In the genomic region with DNA sequence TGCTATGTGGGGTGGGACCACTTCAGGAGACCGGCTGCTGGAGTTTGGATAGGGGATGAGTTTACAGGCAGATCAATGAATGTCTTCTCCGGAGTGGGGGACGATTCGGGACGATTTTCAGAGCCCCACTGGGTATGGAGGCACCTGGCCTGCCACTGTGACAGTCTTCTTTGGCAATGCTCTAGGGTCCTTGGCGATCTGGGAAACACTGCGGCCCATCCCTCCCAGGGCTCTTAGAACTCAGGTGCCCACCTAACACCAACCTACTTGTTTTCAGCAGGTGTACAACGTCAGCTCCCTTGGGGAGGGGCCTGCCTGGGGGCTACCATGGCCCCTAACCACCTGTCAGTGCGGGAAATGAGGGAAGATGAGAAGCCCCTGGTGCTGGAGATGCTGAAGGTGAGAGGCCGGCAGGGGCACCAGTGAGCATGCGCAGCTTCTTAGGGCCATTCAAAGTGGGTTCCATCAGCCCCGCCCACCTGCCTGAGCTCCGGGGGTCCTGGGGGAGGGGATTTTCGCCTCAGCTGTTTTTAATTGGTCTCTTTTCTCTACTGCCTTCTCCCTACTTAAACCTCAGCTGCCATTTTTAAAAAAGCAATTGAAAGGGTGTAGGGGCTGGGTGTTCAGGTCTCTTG, we compare ENCODE assay signal across 8 mouse cellular contexts. TPM values are rescaled to one million over a fixed set of nuclear protein-coding genes. Genes with fewer than 3 reads are reported as not detected.
A peak's percentile ranks its signal among the peaks of the same experiment; 100 is the strongest.
DNase-seq lines count a peak whose midpoint lies in the region; ATAC-seq and TF ChIP-seq lines count a peak whose summit lies in the region.

No protein-coding gene starts in this region.

- H3K27ac ChIP-seq in ES-Bruce4 (ENCODE audit: insufficient read depth, low read length): no peak overlapping the region
- peak overlapping the region; percentile 92 for H3K27ac ChIP-seq in forebrain, embryonic 10.5 days
- peak overlapping the region; percentile 96 for H3K27ac ChIP-seq in hindbrain, postnatal 0 days
- no peak overlapping the region for H3K27ac ChIP-seq in thymus, adult 2 months (ENCODE audit: control insufficient read depth, insufficient read depth, low read length)

- WGBS in forebrain, embryonic 10.5 days: 2% methylated on average over 14 of the region's 14 CpGs
- WGBS in hindbrain, postnatal 0 days: 1% methylated on average over 14 of the region's 14 CpGs
- WGBS in thymus, adult 2 months: 8% methylated on average over 14 of the region's 14 CpGs

- H3K9ac ChIP-seq in ES-Bruce4 (ENCODE audit: low read depth, poor library complexity, severe bottlenecking): peak overlapping the region; percentile 56
- H3K9ac ChIP-seq in hindbrain, postnatal 0 days (replicated peaks; ENCODE audit: low read length): peak overlapping the region; percentile 56

- no peak for TF ChIP-seq EP300 in ES-Bruce4 (IDR thresholded peaks at IDR 0.05; ENCODE audit: insufficient read depth, low read depth, low read length)

- H3K9me3 ChIP-seq in ES-Bruce4 (replicated peaks; ENCODE audit: control insufficient read depth, insufficient read depth, low read length, poor library complexity, severe bottlenecking): no peaks in the 10 kb centered on the region
- H3K9me3 ChIP-seq in forebrain, embryonic 10.5 days: peaks cover 4% of the 10 kb centered on the region; the same call in 1 of the 2 replicates
- H3K9me3 ChIP-seq in hindbrain, postnatal 0 days (ENCODE audit: low read length): no peaks in the 10 kb centered on the region

- peak overlapping the region; percentile 77 for H3K4me2 ChIP-seq in hindbrain, postnatal 0 days (ENCODE audit: low read depth, low read length)

- H3K36me3 ChIP-seq in ES-Bruce4 (ENCODE audit: control insufficient read depth, insufficient read depth, low read length, poor library complexity, severe bottlenecking): no peaks in the 10 kb centered on the region
- H3K36me3 ChIP-seq in forebrain, embryonic 10.5 days (replicated peaks): peaks cover 37% of the 10 kb centered on the region
- peaks cover 28% of the 10 kb centered on the region; the same call in 1 of the 2 replicates for H3K36me3 ChIP-seq in hindbrain, postnatal 0 days (ENCODE audit: insufficient read depth, low read length)
- peaks cover 19% of the 10 kb centered on the region for H3K36me3 ChIP-seq in thymus, adult 2 months (ENCODE audit: control insufficient read depth, insufficient read depth, low read length)

- H3K4me1 ChIP-seq in ES-Bruce4 (ENCODE audit: control insufficient read depth, insufficient read depth, low read length): no peaks in the 10 kb centered on the region
- peaks cover 79% of the 10 kb centered on the region for H3K4me1 ChIP-seq in forebrain, embryonic 10.5 days
- H3K4me1 ChIP-seq in hindbrain, postnatal 0 days (ENCODE audit: insufficient read depth, low read length): peaks cover 31% of the 10 kb centered on the region
- peaks cover 14% of the 10 kb centered on the region for H3K4me1 ChIP-seq in thymus, adult 2 months (replicated peaks; ENCODE audit: control insufficient read depth, insufficient read depth, low read length)

- H3K27me3 ChIP-seq in ES-Bruce4 (ENCODE audit: control insufficient read depth, insufficient read depth, low read length, poor library complexity, severe bottlenecking): no peaks in the 10 kb centered on the region
- no peaks in the 10 kb centered on the region for H3K27me3 ChIP-seq in forebrain, embryonic 10.5 days (ENCODE audit: poor library complexity, severe bottlenecking)
- no peaks in the 10 kb centered on the region for H3K27me3 ChIP-seq in hindbrain, postnatal 0 days (ENCODE audit: insufficient read depth, low read length)
- peaks cover 11% of the 10 kb centered on the region for H3K27me3 ChIP-seq in thymus, adult 2 months (ENCODE audit: control insufficient read depth, insufficient read depth, low read length)

- no peak for TF ChIP-seq POLR2A in ES-Bruce4 (IDR thresholded peaks at IDR 0.05; ENCODE audit: insufficient read depth, low read length)
- no peak for TF ChIP-seq POLR2A in thymus, adult 2 months (IDR thresholded peaks at IDR 0.05; ENCODE audit: control insufficient read depth, extremely low read depth, insufficient read depth, low read length, poor library complexity)

- peak; percentile 48 for ATAC-seq in hindbrain, postnatal 0 days
- no peak for ATAC-seq in granulocyte monocyte progenitor cell, adult 5-6 weeks (replicated peaks; ENCODE audit: poor library complexity, severe bottlenecking)

- intact Hi-C loops in left cerebral cortex, postnatal 25 days (cut with DNase I): loop anchor here (2.0 to 5.0 kb wide), 3 partner anchors 56 to 111 kb away; a partner anchor contains a TSS

- peak; percentile 91 for DNase-seq in ZHBTc4 (ENCODE audit: low read depth, low spot score)
- peak; percentile 88 for DNase-seq in forebrain, embryonic 10.5 days (ENCODE audit: extremely low spot score, low spot score)
- DNase-seq in hindbrain, postnatal 0 days (ENCODE audit: low spot score): peak; percentile 94
- peak; percentile 74 to 76 for DNase-seq in left cerebral cortex, postnatal 25 days (ENCODE audit: low spot score in 2 of 2)
- DNase-seq in naive thymus-derived CD4-positive, alpha-beta T cell, adult 2 months (ENCODE audit: low read depth): peak; percentile 37
- no peak for DNase-seq in thymus, adult 2 months

- TF ChIP-seq CTCF in ES-Bruce4 (IDR thresholded peaks at IDR 0.05; ENCODE audit: low read depth, low read length): no peak
- TF ChIP-seq CTCF in hindbrain, postnatal 0 days (IDR thresholded peaks at IDR 0.05; ENCODE audit: low read depth): peak; percentile 62
- no peak for TF ChIP-seq CTCF in thymus, adult 2 months (IDR thresholded peaks at IDR 0.05; ENCODE audit: borderline replicate concordance, control insufficient read depth, extremely low read depth, insufficient read depth, low read length, poor library complexity)

- peak overlapping the region; percentile 62 for H3K4me3 ChIP-seq in ES-Bruce4 (ENCODE audit: low read depth, low read length)
- H3K4me3 ChIP-seq in forebrain, embryonic 10.5 days: peak overlapping the region; percentile 53
- H3K4me3 ChIP-seq in hindbrain, postnatal 0 days (ENCODE audit: low read length): peak overlapping the region; percentile 40
- H3K4me3 ChIP-seq in thymus, adult 2 months (ENCODE audit: control insufficient read depth, insufficient read depth, low read length): no peak overlapping the region

RNA-seq across cellular contexts. Expression of a gene that starts 1.2 kb away (rescaled TPM):
- 2.2 and 3.3 TPM in 2 replicates for polyA plus RNA-seq in ES-Bruce4 (2011; ENCODE audit: insufficient read depth, insufficient read length, low read depth, missing spikeins)
- polyA plus RNA-seq in forebrain, embryonic 10.5 days (2016; fragmentation: Nextera tagmentation; extraction: Ambion mirVana): 8.1 and 8.3 TPM in 2 replicates
- total RNA-seq in hindbrain, postnatal 0 days (2014; rRNA removed): 24.2 and 32.3 TPM in 2 replicates
- polyA plus RNA-seq in hindbrain, postnatal 0 days (2015; fragmentation: Nextera tagmentation; extraction: Ambion mirVana): 27.5 and 29.4 TPM in 2 replicates
- total RNA-seq in left cerebral cortex, postnatal 25 days (2021): 100 to 1,000 TPM in 1 of 2 experiments, 10 to 100 TPM in 1; 94.4 to 103 TPM
- total RNA-seq in granulocyte monocyte progenitor cell, adult 5-6 weeks (2014; fragmentation: Nextera tagmentation): 1.4 TPM in 1 of 2 replicates, not detected in the other
- total RNA-seq in granulocyte monocyte progenitor cell, adult 5-6 weeks (2017): not detected in 2 replicates
- polyA plus RNA-seq in thymus, adult 2 months (2012; rRNA removed): 4.4 and 5.9 TPM in 2 replicates

RNA-seq across cellular contexts. Expression of a gene that starts 2.5 kb away (rescaled TPM):
- polyA plus RNA-seq in ES-Bruce4 (2011; ENCODE audit: insufficient read depth, insufficient read length, low read depth, missing spikeins): 1.5 and 2.0 TPM in 2 replicates
- 1.2 and 1.3 TPM in 2 replicates for polyA plus RNA-seq in forebrain, embryonic 10.5 days (2016; fragmentation: Nextera tagmentation; extraction: Ambion mirVana)
- total RNA-seq in hindbrain, postnatal 0 days (2014; rRNA removed): 2.5 and 2.8 TPM in 2 replicates
- polyA plus RNA-seq in hindbrain, postnatal 0 days (2015; fragmentation: Nextera tagmentation; extraction: Ambion mirVana): 0.77 and 1.0 TPM in 2 replicates
- total RNA-seq in left cerebral cortex, postnatal 25 days (2021): 1 to 10 TPM; 2.3 to 2.4 TPM
- not detected in 2 replicates for total RNA-seq in granulocyte monocyte progenitor cell, adult 5-6 weeks (2014; fragmentation: Nextera tagmentation)
- 0.05 TPM in 1 of 2 replicates, not detected in the other for total RNA-seq in granulocyte monocyte progenitor cell, adult 5-6 weeks (2017)
- polyA plus RNA-seq in thymus, adult 2 months (2012; rRNA removed): 1.0 and 1.1 TPM in 2 replicates

RNA-seq across cellular contexts. Expression of a gene that starts 8.0 kb away (rescaled TPM):
- polyA plus RNA-seq in ES-Bruce4 (2011; ENCODE audit: insufficient read depth, insufficient read length, low read depth, missing spikeins): 5.0 and 5.4 TPM in 2 replicates
- 4.1 and 4.2 TPM in 2 replicates for polyA plus RNA-seq in forebrain, embryonic 10.5 days (2016; fragmentation: Nextera tagmentation; extraction: Ambion mirVana)
- 12.5 and 12.7 TPM in 2 replicates for total RNA-seq in hindbrain, postnatal 0 days (2014; rRNA removed)
- 5.2 and 5.7 TPM in 2 replicates for polyA plus RNA-seq in hindbrain, postnatal 0 days (2015; fragmentation: Nextera tagmentation; extraction: Ambion mirVana)
- 10 to 100 TPM; 14.3 to 14.6 TPM for total RNA-seq in left cerebral cortex, postnatal 25 days (2021)
- 4.6 and 7.7 TPM in 2 replicates for total RNA-seq in granulocyte monocyte progenitor cell, adult 5-6 weeks (2014; fragmentation: Nextera tagmentation)
- total RNA-seq in granulocyte monocyte progenitor cell, adult 5-6 weeks (2017): 1.0 and 1.2 TPM in 2 replicates
- polyA plus RNA-seq in thymus, adult 2 months (2012; rRNA removed): 40.2 and 51.2 TPM in 2 replicates

RNA-seq across cellular contexts. Expression of a gene that starts 16.7 kb away (rescaled TPM):
- 1.1 TPM in 2 replicates for polyA plus RNA-seq in ES-Bruce4 (2011; ENCODE audit: insufficient read depth, insufficient read length, low read depth, missing spikeins)
- 0.12 and 0.22 TPM in 2 replicates for polyA plus RNA-seq in forebrain, embryonic 10.5 days (2016; fragmentation: Nextera tagmentation; extraction: Ambion mirVana)
- 0.31 and 3.3 TPM in 2 replicates for total RNA-seq in hindbrain, postnatal 0 days (2014; rRNA removed)
- polyA plus RNA-seq in hindbrain, postnatal 0 days (2015; fragmentation: Nextera tagmentation; extraction: Ambion mirVana): 0.30 and 0.45 TPM in 2 replicates
- under 1 TPM in 1 of 2 experiments, not detected in 1; 0.25 TPM for total RNA-seq in left cerebral cortex, postnatal 25 days (2021)
- not detected in 2 replicates for total RNA-seq in granulocyte monocyte progenitor cell, adult 5-6 weeks (2014; fragmentation: Nextera tagmentation)
- not detected in 2 replicates for total RNA-seq in granulocyte monocyte progenitor cell, adult 5-6 weeks (2017)
- 0.15 and 0.17 TPM in 2 replicates for polyA plus RNA-seq in thymus, adult 2 months (2012; rRNA removed)

RNA-seq across cellular contexts. Expression of a gene that starts 41.2 kb away (rescaled TPM):
- polyA plus RNA-seq in ES-Bruce4 (2011; ENCODE audit: insufficient read depth, insufficient read length, low read depth, missing spikeins): 0.48 and 1.0 TPM in 2 replicates
- 0.11 TPM in 1 of 2 replicates, not detected in the other for polyA plus RNA-seq in forebrain, embryonic 10.5 days (2016; fragmentation: Nextera tagmentation; extraction: Ambion mirVana)
- 0.31 TPM in 1 of 2 replicates, not detected in the other for total RNA-seq in hindbrain, postnatal 0 days (2014; rRNA removed)
- not detected in 2 replicates for polyA plus RNA-seq in hindbrain, postnatal 0 days (2015; fragmentation: Nextera tagmentation; extraction: Ambion mirVana)
- total RNA-seq in left cerebral cortex, postnatal 25 days (2021): not detected
- not detected in 2 replicates for total RNA-seq in granulocyte monocyte progenitor cell, adult 5-6 weeks (2014; fragmentation: Nextera tagmentation)
- not detected in 2 replicates for total RNA-seq in granulocyte monocyte progenitor cell, adult 5-6 weeks (2017)
- polyA plus RNA-seq in thymus, adult 2 months (2012; rRNA removed): 1.5 and 5.4 TPM in 2 replicates

Comparison
In these comparisons a context has a peak if more than half of its experiments do, and no peak if none do; other contexts are left out.
1. H3K27ac ChIP-seq: peak in forebrain, embryonic 10.5 days (single experiment) and hindbrain, postnatal 0 days (single experiment); none in ES-Bruce4 (single experiment) and thymus, adult 2 months (single experiment).